Mouse (Mus musculus): ENCODE measurements at regions not wholly inside any gene's neighbourhood (a gene's known extent, or its start where the extent isn't known, plus 50 kb on each side); places are given as distances from the start of the nearest gene placed in this dataset.

DNA sequence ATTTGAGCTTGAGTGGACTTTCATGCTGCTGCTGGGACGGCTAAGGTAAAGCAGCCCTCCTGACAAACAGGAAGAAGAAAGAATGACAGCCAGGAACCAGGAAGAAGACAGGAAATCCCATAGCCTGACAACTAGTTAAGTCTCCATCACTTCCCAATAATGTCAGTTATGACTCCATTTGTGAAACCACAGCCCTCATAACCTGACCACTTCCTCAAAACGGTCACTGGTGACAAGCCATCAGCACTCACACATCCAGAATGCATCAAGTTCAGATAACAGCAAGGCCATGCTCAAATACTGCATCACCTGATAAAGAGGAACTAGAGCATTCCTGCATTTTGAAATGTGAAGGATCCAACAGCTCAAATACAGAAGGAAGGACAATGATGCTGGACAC, 288.3 kb downstream of the Zfp706 start:
- no peak for DNase-seq (ENCODE audit: low spot score in 2 of 2)

DNA sequence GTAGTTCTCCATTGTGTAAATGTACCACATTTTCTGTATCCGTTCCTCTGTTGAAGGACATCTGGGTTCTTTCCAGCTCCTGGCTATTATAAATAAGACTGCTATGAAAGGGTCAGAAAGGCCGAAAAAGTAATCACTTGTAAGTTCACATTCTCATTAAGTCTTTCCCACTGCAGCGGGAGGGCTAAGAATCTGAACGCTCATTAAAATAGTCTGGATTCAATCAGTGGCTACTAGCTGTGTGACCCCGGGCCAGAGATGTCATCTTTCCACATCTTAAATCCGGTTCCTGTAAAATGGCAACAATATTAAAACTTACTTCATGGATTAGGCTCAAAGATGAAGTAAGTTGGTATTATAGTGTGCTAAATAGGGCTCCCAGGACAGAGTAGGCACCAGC, 289.7 kb downstream of the Zfp706 start:
- DNase-seq (ENCODE audit: low spot score in 2 of 2), result no peak

DNA sequence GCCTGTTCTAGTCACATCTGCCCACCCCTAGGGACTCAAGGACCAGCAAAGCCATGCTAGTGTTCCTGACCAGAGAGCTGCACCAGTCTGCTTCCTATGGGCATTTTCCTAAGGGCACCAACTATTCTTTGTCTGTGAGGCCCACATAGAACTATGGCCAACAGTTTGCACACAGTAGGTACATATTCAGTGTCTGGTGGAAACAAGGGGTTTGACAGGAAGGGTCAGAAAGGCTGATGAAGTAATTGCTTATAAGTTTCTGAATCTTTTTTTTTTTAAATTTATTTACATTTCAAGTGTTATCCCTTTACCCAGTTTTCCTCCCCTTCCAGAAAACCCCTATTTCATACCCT, 290.9 kb downstream of the Zfp706 start:
- DNase-seq (ENCODE audit: low spot score in 2 of 2), result no peak

DNA sequence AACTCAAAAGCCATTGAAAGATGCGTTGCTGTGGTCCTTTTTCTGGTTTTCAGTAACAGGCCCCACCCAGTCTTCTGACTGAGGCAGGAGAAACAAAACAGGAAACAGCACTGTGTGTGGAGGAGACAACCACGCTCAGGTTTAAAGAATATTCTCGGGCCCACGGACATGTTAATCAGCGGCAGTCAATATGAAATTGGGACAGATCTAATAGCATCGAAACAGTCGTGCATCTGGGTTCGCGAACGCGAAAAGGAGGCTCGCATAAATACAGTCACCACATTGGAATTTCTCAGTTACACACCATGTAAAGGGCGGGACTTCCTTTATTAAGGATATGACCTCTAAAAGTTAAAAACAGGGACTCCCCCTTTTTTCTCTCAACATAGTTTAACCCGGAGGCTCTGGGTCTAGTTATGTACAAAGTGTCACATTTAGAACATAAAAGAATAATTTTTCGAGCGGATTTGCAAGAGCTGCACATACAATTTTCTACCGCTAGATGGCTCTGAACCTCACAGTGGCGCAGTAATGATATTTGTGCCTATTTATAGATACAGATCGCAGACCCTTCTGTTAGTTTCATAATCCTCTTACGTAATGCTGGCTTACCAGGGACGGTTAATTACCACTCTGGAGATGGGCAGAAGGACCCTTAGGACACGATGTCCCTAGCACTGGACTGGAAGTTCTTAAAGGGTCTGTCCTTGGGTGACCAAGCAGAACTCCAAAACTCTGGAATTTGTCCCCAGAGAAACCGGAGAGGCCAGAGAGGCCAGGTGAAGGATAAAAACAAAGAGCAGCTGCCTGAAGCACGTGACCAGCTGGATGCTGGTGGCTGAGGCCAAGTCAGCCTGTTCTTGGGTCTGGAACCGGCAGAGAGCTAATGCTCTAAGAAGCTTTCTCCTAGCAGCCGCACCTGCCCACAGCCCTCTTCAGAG, 291.6 kb downstream of the Zfp706 start:
- DNase-seq (ENCODE audit: low spot score in 2 of 2), result peak in 1 of 2 experiments; percentile 32

DNA sequence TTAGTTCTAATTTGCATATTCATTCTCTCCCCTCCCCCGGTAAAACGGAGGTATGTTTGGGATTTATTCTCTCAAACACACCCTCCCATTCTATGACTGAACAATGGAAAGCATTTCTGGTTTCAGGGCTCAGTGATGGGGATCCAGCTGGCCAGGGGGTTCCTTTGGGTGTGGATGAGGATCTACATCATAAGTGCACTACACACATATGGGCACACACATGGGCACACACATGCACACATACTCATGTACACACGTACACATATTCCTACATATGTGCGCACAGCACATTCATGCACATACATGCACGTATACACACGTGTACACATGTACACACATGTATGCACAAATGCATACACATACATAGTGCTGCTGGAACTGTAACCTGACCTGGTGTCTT, 292.4 kb downstream of the Zfp706 start:
- no peak for DNase-seq (ENCODE audit: low spot score in 2 of 2)

DNA sequence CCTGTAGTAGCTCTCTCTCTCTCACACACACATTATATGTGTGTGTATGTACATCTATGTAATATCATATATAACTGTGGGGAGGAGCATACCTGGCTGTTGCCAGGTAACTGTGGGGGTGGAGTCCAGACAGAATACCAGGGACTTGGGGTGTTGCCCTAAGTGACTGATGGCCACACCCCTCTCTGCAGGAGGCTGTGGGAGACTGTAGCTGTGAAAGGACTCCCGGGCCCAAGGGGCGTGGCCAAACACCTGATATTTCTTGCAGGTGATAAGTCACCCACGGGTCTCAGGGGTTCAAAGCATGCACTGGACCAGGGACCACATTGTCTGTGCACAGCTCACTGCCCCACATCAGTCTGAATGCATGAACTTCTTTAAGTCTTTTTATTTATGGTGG, 297.8 kb downstream of the Zfp706 start:
- DNase-seq (ENCODE audit: low spot score in 2 of 2), result no peak

DNA sequence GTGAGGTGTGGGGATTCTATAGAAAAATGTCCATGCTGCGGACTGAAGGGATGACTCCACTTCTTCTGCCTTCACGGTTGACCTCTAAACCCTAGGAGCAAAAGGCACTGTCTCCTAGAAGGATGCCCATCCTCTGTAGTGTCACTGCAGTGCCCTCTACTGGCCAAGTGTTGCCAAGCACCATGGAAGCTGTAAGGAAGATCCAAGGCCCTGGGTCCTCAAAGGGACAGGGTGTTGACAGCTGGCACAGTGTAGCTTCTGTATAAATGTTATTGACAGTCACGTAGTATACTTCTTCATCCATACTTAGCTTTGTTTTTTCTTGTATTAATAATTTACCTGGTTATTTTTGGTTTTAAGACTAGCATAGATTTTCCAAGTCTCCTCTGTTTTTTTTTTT, 299.1 kb downstream of the Zfp706 start:
- peak; percentile 32 to 67 for DNase-seq (ENCODE audit: low spot score in 2 of 2)

DNA sequence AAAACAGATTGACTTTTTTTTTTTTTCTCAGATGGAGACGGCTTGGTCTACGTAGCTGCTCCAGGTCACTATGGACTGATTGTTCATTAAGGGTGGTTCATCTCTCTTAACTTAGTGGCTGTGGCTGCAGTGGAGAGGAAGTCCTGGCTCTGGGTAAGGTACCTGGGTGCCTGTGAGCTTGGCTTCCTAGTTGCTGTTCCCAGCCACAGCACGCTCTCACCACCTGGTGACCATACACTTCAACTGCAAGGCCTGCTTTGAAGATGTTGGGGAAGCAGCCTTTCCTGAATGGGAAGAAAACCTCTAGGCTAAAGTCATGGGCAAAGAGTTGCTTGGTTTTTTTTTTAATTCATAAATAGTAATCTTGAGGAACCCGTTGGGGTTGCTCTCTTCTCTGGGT, 301.6 kb downstream of the Zfp706 start:
- peak in 1 of 2 experiments; percentile 25 for DNase-seq (ENCODE audit: low spot score in 2 of 2)

DNA sequence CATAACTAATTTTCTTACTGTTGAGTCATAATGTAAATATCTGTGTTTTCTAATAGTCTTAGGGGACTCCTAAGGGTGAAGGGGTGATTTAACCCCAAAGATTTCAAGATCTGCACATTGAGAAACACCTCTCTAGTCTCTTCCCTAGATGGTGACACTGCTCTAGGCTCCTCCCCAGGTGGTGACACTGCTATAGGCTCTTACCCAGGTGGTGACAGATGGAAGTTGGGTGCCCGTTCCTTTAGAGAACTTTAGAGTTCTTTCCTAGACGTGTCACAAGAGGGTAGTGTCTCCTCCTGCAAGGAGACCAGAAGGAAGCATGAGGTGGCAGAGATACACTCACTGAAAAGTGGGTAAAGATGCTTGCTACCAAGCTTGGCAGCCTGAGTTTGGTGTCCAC, 302.2 kb downstream of the Zfp706 start:
- no peak for DNase-seq (ENCODE audit: low spot score in 2 of 2)

DNA sequence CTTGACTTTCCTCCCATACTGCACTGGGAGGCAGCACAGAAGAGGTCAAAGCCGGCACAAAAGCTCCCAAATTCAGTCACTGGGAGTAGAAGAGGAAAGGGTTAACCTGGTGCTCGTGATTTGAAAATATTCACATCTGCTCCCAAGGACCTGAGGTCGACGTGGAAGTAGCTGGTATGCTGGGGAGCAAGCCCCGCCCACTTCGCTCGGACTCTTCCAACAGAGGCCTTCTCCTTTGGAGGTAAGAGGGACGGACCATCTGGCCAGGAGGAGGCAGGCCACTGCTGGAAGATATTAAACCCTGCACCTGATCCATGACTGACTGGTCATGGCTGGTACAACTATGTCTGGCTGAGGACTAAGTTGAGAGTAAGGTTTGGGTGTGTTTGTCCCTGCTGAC, 305.7 kb downstream of the Zfp706 start:
- no peak for DNase-seq (ENCODE audit: low spot score in 2 of 2)

DNA sequence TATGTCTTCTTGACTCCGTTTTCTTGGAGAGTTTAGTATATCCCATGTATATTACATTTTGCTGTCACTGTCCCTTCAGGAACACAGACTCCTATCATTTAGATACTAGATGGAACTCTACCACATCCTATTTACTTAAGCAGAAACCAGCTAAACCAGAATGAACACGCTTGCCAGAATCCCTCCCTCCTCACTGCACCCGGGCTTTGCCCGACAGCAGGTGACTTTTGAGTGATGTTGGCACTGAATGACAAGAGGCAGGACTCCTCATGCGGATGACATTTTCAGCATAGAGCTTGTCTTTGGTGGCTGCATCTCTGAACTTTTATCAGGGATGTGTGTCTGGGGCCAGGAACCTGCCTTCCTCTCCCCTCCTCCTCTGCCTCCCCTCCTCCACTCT, 307.4 kb downstream of the Zfp706 start:
- DNase-seq (ENCODE audit: low spot score in 2 of 2), result no peak

DNA sequence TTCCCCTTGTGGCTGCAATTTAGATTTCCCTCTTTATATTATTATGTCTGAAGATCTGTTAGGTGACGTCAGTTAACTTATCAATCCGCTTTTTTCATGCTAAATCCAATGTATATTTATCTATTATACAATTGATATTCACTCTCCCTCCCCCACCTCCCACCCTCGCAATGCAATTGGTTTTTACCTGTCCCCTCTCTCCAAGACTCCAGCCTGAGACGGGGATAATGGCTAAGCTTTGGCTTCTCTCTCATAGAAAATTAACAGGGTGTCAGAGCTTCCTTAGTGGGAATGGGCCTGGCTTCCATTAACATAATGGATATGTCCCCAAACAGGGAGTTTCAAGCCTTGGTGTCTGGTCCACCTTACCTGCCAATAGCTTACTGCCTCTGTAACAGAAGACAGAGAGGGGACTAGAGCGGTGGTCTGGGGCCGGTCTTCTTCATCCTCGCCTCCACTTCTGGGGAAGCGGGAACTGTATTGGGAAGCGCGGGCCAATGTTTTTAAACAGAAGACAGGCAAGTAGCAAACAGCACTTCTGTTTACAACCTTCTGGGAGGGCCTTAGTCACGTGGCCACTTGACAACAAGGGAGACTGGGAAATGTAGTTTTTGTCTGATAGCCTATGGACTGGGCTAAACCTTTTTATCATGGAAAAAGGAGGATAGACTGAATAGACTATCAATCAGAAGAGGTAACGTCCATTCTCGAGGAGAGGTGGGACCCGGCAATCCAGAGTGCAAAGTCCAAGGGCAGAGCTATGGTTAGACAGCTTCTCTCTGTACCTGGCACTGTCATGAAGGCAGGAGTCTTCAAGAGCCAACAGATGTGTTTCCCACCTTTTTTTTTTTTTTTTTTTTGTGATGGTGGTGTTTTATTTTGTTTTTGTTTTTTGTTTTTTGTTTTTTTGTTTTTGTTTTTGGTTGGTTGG, 312.1 kb downstream of the Zfp706 start:
- DNase-seq (ENCODE audit: low spot score in 2 of 2), result no peak

DNA sequence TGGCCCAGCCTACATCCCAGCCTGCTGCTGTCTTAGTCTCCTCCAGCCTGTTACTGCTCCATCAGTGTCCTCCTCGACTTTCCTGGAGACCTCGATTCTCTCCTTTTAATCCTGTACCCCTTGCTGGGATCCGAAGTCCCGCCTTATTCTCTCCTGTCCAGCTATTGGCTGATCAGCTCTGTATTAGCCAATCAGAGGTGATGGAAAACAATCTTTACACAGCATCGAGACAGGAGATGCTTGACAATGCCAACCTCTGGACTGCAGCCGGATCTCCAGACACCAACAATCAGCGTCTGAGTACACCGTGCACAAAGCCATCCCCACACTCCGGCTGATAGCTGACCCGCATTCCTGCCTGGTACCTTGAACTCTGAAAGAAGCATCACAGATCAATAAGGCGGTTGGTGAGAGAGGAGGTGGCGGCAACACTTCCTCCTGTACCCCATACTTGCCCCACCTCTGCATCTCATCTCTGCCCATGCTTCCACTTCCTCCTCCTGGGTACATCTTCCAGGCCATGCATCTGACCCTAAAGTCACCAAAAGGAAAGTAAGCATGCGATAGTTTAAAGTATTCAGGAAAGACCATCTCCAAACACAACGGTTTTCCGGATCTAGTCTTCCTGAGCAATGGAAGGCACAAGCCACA, 316.4 kb downstream of the Zfp706 start:
- no peak for DNase-seq (ENCODE audit: low spot score in 2 of 2)

DNA sequence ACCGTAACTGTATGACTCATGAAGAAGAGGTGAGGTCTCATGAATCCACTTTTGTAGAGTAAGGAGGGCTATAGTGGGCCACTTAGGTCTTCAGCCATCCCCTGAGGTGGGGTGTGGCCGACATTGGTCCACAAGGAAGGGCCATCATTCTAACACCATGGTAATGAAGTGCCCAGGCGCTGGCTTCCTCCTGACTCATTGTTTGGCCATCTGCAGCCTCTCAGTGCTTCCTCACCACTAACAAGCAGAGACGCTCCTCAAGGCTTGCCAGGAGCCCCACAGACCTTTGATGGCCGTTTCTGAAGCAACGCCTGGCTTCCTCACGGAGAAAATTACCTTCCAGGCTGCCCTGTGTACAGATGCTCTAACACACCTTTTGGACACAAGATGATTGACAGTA, 317.7 kb downstream of the Zfp706 start:
- DNase-seq (ENCODE audit: low spot score in 2 of 2), result no peak

DNA sequence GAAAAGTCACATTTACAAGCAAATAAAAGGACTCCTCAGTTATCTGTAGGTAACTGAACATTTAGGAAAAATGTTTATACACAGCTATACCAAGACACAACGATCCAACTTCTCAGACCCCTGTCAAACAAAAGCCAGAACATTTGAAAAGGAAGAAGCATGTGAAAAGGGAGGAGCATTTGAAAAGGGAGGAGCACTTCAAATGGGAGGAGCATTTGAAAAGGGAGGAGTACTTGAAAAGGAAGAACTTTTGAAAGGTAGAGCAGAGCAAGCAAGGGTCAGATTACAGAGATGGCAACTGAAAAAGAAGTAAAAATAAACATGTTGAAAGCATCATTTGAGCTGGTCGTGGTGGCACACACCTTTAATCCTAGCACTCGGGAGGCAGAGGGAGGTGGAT, 318.3 kb downstream of the Zfp706 start:
- DNase-seq (ENCODE audit: low spot score in 2 of 2), result no peak

DNA sequence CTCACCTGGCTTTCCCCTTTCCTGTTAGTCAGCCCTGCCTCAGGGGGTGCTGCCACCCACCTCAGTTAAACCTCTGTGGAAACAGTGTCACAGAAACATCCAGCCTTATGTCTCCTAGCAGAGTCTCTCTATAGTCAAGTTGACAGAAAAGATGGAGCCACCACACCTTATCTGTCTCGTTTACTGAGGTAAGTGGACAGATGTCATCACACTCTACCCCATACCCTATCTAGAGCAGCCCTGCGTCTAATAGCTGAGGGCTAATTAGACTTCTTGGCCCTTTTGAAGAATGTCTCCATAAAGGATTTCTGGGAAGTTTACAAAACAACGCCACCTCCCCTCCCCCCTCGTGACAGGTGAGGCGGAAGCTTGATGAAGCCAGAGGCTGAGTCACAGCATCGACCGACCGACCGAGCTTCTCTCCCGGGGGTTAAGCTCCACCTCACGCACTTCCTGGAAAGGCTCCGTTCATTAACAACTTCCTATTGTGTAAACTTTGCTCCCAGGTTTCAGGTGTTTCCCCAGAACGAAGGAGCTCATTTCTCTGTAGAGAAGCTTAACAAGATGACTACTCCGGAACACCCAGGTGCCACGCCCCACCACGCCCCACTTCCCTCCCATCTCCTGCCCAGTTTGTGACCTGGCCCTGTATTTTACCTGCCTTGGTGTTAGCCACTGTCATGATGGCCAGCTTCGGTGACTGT, 319.4 kb downstream of the Zfp706 start:
- DNase-seq (ENCODE audit: low spot score in 2 of 2), result no peak

DNA sequence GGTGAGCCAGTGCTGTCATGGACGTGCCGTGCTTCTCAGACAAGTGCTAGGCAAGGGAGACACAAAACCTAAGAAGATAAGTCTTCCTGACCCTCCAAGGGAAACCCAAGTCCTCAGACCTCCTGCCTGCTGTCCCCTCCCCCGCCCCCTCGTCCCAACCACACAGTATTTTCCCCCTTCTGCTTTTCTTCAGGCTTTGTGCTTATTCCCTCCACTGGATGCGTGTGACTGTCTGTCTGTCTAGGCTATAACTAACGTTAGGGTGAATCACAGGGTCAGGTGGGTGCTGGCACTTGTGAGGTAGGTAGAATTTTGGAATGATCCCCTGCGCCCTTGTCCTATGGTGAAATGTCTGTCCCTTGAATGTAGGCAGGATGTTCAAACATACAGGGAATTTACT, 322.9 kb downstream of the Zfp706 start:
- DNase-seq (ENCODE audit: low spot score in 2 of 2), result no peak

DNA sequence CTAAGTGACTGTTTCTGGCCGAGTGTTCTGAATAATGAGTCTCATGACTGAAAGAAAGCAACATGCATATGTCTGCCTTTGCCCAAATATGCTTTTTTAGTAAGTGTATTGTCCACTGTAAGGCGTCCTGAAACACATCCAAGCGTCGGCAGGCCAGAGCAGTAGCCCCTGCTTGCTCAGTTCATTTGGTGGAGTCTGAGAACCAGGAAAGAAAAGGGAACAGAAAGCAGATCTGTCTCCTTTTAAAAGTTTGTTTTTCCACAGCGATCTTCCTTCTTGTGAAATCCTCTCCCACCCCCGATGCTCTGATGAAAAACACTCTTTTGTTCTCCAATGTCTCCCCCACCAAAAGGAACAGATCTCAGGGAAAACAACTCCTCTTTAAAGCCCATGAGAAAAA, 324.7 kb downstream of the Zfp706 start:
- DNase-seq (ENCODE audit: low spot score in 2 of 2), result no peak

DNA sequence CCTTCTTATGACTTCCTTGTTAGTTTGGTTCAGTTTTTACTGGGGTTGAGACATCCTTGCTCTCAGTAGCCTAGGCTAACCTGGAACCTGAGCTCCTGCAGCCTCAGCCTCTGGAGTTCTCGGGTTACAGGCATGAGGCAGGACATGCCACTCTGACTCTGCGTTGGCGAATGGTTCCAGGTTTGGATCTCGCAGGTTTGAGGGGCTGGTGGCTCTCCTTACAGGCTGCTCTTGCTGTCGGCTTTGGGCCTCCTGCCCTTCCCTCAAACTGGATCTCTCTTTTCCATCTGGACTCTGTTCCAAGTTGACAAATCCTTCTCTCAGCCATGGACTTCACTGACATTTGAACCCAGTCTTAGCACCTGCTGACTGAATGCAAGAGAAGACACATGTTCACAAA, 325.4 kb downstream of the Zfp706 start:
- DNase-seq (ENCODE audit: low spot score in 2 of 2), result no peak

DNA sequence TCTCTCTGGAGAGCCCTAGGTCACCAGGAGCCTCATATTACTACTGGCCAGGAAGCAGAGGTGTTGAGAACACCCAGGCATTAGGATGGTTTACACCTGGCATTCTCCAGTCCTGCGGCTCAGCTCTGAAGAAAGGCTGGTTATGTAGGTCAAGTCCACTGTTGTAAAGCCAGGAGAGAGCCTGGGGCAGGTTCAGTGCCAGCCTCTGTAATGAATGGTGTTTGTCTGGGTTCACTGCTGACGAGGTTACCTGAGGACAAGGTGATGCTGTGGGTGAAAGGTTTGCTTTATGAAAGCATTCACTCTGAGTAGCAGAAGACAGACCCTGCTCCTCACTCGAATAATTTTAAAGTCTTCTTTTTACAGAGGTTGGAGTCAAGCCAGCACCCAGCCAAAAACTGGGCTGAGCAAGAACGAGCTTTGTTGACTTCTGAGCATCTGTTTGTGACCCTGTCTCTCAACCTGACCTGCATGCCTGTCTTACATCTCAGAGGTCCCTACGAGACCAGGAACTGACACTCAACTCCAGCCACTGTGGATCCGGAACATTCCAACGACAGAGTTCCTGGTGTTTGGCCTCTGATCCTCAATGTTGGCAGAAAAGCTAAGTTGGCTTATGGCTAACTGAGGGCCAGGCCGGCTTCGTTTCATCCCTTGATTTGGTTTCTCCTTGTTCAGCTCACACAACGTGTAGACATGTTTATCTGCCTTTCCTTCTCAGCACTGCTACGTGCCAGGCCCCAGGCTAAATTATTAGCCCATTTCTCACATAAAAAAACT, 327.0 kb downstream of the Zfp706 start:
- DNase-seq (ENCODE audit: low spot score in 2 of 2), result no peak

Data from adrenal gland, postnatal 4 days (tissue).